Mouse (Mus musculus) activated CD4-positive, CD25-positive, alpha-beta regulatory T cell, adult 9 weeks (primary cell): Measurements from ENCODE around the gene Ip6k2. TPM values are rescaled to one million over a fixed set of nuclear protein-coding genes. Genes with fewer than 3 reads are reported as not detected.

ENCODE experiments used
- polyA plus RNA-seq: library from polyadenylated mRNA; unstranded; fragments of 100-300 nt; shearing (Covaris generic); gene quantifications from one replicate; pipeline ENCODE4 v1.2.1, GENCODE M21; 2017

Gene Ip6k2
- polyA plus RNA-seq, result 21.2 TPM

GRCm38 (mm10) chr9:108783548-108784463, at the start of gene Ip6k2:
Ip6k2 (plus strand) TSS chr9:108783796.

GRCm38 (mm10) chr9:108808163-108808665, 24.6 kb downstream of the Ip6k2 start, which contains the start of gene Nckipsd:
Nckipsd (plus strand) TSS chr9:108808368.

GRCm38 (mm10) chr9:108825820-108826699, 42.5 kb downstream of the Ip6k2 start, which contains the start of gene Celsr3:
Celsr3 (plus strand) TSS chr9:108826320.

GRCm38 (mm10) chr9:108852976-108853375, 69.4 kb downstream of the Ip6k2 start, which contains the start of gene Slc26a6:
Slc26a6 (plus strand) TSS chr9:108853283.

Other genes starting within 250 kb of the Ip6k2 start
- gene Impdh2, start 223.5 kb upstream of the Ip6k2 start, polyA plus RNA-seq, result 103 TPM
- 79.9 TPM for gene Ndufaf3, start 216.4 kb upstream of the Ip6k2 start, polyA plus RNA-seq
- 158 TPM for gene Dalrd3, start 213.9 kb upstream of the Ip6k2 start, polyA plus RNA-seq
- gene Wdr6, start 205.1 kb upstream of the Ip6k2 start, polyA plus RNA-seq, result 99.9 TPM
- gene P4htm, start 186.1 kb upstream of the Ip6k2 start, polyA plus RNA-seq, result 16.5 TPM
- gene Arih2, start 134.4 kb upstream of the Ip6k2 start, polyA plus RNA-seq, result 72.9 TPM
- gene Slc25a20, start 121.7 kb upstream of the Ip6k2 start, polyA plus RNA-seq, result 57.1 TPM
- 3.2 TPM for gene Prkar2a, start 94.5 kb upstream of the Ip6k2 start, polyA plus RNA-seq
- 5.2 TPM for gene Nckipsd, start 24.6 kb downstream of the Ip6k2 start, polyA plus RNA-seq
- gene Celsr3, start 42.5 kb downstream of the Ip6k2 start, polyA plus RNA-seq, result 0.06 TPM
- 19.5 TPM for gene Slc26a6, start 69.5 kb downstream of the Ip6k2 start, polyA plus RNA-seq
- not detected for gene Tmem89, start 130.8 kb downstream of the Ip6k2 start, polyA plus RNA-seq
- 346 TPM for gene Uqcrc1, start 152.8 kb downstream of the Ip6k2 start, polyA plus RNA-seq
- 0.95 TPM for gene Col7a1, start 169.8 kb downstream of the Ip6k2 start, polyA plus RNA-seq
- gene Ucn2, start 202.2 kb downstream of the Ip6k2 start, polyA plus RNA-seq, result not detected
- gene Pfkfb4, start 208.0 kb downstream of the Ip6k2 start, polyA plus RNA-seq, result 5.7 TPM